Comparison of ENCODE assay signal across 21 mouse cellular contexts in the genomic region with DNA sequence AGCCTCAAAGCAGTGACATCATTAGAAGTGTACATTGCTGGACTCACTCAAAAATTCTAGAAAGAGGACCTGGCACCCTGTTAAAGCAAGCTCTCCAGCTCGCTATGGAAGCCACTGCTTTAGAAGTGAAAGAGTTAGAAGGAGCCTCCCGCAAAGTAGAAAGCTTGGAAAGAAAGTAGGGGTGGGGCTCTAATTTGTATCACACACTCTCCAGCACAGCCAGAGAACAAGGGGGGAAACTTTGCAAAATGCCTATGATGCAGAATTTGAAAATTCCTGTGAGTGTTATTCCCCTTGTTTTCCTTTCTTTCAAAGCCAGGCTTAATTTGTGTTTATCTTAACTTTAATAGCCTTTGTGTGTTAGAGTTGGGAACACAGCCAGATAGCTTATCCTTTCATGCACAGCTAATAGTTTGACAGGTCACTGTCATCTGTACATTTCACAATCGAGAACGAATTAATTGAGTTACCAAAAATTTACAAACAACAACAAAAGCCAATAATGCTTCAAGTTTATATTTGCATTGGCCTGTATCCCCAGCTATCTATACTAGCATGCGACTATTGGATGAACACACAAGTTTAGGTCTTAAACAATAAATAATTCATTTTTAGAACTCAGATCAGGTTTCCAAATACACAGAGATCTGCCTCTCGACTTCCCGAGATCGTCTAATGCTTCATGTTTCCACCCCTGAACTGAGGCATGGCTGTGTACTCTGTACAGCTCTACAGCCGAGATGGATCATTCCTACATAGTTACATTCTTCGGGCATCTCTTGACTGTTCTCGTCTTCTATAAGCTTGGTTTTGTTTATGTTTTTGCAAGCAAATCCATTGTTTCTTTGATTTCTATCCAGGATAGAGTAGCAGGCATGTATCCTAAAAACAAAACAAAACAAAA. TPM values are rescaled to one million over a fixed set of nuclear protein-coding genes. Genes with fewer than 3 reads are reported as not detected.
"Had no signal": no experiment of that assay in that cellular context is flagged by ENCODE, and none has a peak within 500 bp of the region (broad histone marks: within the 10 kb centered on the region; RNA-seq: fewer than 3 reads in every experiment).

No protein-coding gene starts in this region.

- H3K9ac ChIP-seq: liver, embryonic 13.5 days; midbrain, embryonic 12.5 days; midbrain, embryonic 15.5 days; neural tube, embryonic 12.5 days; neural tube, embryonic 15.5 days had no signal

- H3K27me3 ChIP-seq: liver, embryonic 13.5 days; midbrain, embryonic 12.5 days; midbrain, embryonic 15.5 days; neural tube, embryonic 12.5 days; neural tube, embryonic 15.5 days had no signal

- H3K4me2 ChIP-seq: liver, embryonic 13.5 days; midbrain, embryonic 12.5 days; midbrain, embryonic 15.5 days; neural tube, embryonic 12.5 days; neural tube, embryonic 15.5 days had no signal

- H3K4me1 ChIP-seq: liver, embryonic 13.5 days; midbrain, embryonic 12.5 days; midbrain, embryonic 15.5 days; neural tube, embryonic 12.5 days; neural tube, embryonic 15.5 days had no signal

- DNase-seq: kidney, adult 2 months; kidney, postnatal 25 days; layer of hippocampus, postnatal 36 days; liver, embryonic 13.5 days; right cerebral cortex, adult 18-20 months; right cerebral cortex, postnatal 14 days; right cerebral cortex, postnatal 4 days; thymus, adult 2 months; thymus, postnatal 14 days; thymus, postnatal 4 days had no signal

- H3K36me3 ChIP-seq: liver, embryonic 13.5 days; midbrain, embryonic 12.5 days; midbrain, embryonic 15.5 days; neural tube, embryonic 12.5 days; neural tube, embryonic 15.5 days had no signal

- ATAC-seq: intestine, embryonic 16.5 days; midbrain, embryonic 15.5 days had no signal

- H3K4me3 ChIP-seq: left cerebral cortex, adult 2 months; liver, embryonic 13.5 days; midbrain, embryonic 12.5 days; midbrain, embryonic 15.5 days; neural tube, embryonic 12.5 days; neural tube, embryonic 15.5 days had no signal

- H3K27ac ChIP-seq: left cerebral cortex, adult 2 months; liver, embryonic 13.5 days; macrophage; midbrain, embryonic 12.5 days; midbrain, embryonic 15.5 days; neural tube, embryonic 12.5 days; neural tube, embryonic 15.5 days; stomach, postnatal 0 days had no signal

- H3K9me3 ChIP-seq: liver, embryonic 13.5 days; midbrain, embryonic 12.5 days; midbrain, embryonic 15.5 days; neural tube, embryonic 12.5 days; neural tube, embryonic 15.5 days had no signal

RNA-seq across cellular contexts. Expression of gene Oxgr1, which starts 32.0 kb away (rescaled TPM):
- polyA plus RNA-seq: intestine, embryonic 16.5 days; liver, adult 2 months; liver, embryonic 13.5 days; liver, embryonic 16.5 days; macrophage; midbrain, embryonic 12.5 days; neural tube, embryonic 12.5 days; neural tube, embryonic 15.5 days; stomach, embryonic 14.5 days had no signal
